Mouse (Mus musculus): Measurements from ENCODE around the gene Olfr1390. TPM values are rescaled to one million over a fixed set of nuclear protein-coding genes. Genes with fewer than 3 reads are reported as not detected.
"Not testable (repeated sequence)": the region's sequence is repeated elsewhere in the genome, so short reads cannot be mapped to it uniquely, and the experiment has no call there.

Olfr1390 gene
- not detected in 2 replicates for polyA plus RNA-seq (2012; rRNA removed)

- WGBS = 82% methylated on average over 1 of the region's 1 CpGs
These were observed at the start of gene Olfr1390 for GRCm38 (mm10) chr11:49334888-49335287. Olfr1390 (plus strand) TSS chr11:49335188.

DNA sequence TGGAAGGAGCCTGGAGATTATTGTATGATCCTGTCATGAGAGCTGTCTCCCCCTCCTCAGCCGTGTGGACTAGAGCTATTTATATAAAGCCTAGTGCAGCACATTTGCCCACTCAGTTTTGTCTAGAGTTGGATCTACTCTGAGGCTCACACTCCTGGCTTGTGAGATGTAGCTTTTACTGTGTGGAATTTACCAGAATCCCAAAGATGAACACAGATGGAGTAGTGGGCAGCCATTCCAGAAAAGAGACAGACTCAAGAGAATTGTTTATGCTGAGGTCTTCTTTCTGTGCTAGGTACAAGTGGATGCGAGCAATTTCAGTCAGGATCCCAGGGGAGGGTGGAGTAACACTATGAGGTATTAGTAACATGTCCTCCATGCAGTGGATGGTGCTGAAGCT lies 47.7 kb upstream of the Olfr1390 start:
- WGBS = 64% methylated on average over 2 of the region's 2 CpGs
- DNase-seq (ENCODE audit: low read depth, low spot score) = no peak

More at GRCm38 (mm10) chr11:49334888-49335287, at the start of gene Olfr1390:
- DNase-seq (ENCODE audit: low read depth, low spot score) = no peak

DNA sequence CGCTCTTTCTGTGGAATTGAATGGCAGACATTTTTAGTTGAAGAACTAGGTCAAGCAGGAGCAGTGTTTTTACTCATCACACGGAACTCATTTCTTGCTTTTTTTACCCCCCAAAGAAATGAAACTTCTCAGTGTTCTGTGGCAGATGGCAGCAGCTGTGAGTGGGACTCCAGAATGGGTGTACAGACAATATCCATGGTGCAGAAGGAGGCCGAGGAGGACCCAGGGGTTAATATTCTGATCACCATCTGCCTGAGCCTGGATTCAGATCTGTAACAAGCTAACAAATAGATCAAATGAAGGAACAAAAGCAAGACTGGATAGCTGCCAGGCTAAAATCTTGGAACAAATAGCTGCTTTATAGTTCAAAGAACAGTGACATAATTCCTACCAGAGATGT lies 42.2 kb upstream of the Olfr1390 start:
- 75% methylated on average over 3 of the region's 3 CpGs for WGBS

DNA sequence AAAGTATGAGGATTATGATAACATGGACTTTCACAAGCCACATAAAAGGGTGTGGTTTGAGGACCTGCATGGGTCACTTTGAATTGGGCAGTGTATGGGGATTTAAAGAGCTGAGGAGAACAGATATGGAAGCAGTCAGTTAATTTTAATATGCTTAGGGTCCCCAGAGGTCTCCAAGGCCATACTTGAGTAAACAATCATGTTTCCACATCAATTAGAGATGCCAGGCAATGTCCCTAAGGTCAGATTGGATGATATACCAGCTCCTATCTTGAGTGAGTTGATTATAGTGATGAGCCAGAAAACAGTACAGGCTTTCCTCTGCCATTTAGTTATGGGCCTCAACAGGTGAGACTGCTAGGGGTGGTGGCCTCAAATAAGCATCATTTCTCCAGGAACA lies 30.5 kb upstream of the Olfr1390 start, which contains the start of gene Olfr10:
Olfr10 (plus strand) TSS at position 301 of the 400 bp plus-strand sequence.
- no peak for DNase-seq (ENCODE audit: low read depth, low spot score)

More for the DNA sequence above, 42.2 kb upstream of the Olfr1390 start:
- DNase-seq (ENCODE audit: low read depth, low spot score) = no peak

DNA sequence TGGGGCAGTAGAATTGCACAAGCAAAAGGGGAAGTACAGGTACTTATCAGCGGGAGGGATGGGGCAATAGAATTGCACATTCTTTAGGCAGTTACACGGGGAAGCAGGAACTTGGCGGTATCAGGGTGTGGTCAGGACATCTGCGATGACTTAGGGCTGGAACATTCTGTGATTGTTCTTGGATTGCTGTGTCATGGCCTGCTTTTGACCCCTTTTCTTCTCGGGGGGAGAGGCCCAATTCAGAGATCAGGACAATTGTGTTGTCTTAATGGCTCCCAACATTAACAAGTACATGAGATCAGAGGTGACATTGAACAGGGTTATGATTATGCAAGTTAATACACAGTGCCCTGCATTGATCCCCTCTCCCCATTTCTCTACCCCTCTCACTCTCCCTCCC lies 26.4 kb upstream of the Olfr1390 start:
- not testable (repeated sequence) for DNase-seq (ENCODE audit: low read depth, low spot score)
- WGBS = 39% methylated on average over 5 of the region's 5 CpGs

GRCm38 (mm10) chr11:49322442-49322841 lies 12.5 kb upstream of the Olfr1390 start, which contains the start of gene Olfr1391:
Olfr1391 (plus strand) TSS chr11:49322742.
- no peak for DNase-seq (ENCODE audit: low read depth, low spot score)
- 69% methylated on average over 2 of the region's 2 CpGs for WGBS

- no peak for DNase-seq (ENCODE audit: low read depth, low spot score)
- 77% methylated on average over 3 of the region's 3 CpGs for WGBS
These were observed 8.3 kb upstream of the Olfr1390 start for GRCm38 (mm10) chr11:49326726-49327125.

- DNase-seq (ENCODE audit: low read depth, low spot score) = no peak
- WGBS = 66% methylated on average over 1 of the region's 1 CpGs
These were observed 5.3 kb upstream of the Olfr1390 start for GRCm38 (mm10) chr11:49329686-49330085.

GRCm38 (mm10) chr11:49337150-49337832 lies 2.3 kb downstream of the Olfr1390 start:
- no peak for DNase-seq (ENCODE audit: low read depth, low spot score)
- 54% methylated on average over 4 of the region's 4 CpGs for WGBS

- no peak for DNase-seq (ENCODE audit: low read depth, low spot score)
These were observed 48.1 kb downstream of the Olfr1390 start for GRCm38 (mm10) chr11:49383133-49383532.

DNA sequence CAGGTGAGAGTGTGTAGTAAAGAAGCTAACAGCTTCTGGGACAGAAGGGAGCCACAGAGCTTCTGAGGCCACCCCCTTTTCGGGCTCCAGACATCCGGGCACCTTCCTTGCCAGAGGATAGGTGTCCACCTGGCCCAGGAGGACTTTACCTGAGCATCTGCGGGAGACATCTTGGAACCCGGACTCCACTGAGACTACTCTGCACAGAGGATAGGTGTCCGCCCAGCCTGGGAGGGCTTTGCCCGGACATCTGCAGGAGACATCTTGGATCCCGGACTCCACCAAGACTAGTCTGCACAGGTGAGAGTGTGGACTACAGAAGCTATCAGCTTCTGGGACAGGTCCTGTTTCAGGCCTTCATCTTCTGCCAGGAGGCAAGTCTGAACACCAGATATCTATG lies 51.1 kb downstream of the Olfr1390 start:
- DNase-seq (ENCODE audit: low read depth, low spot score) = not testable (repeated sequence)
- 92% methylated on average over 7 of the region's 7 CpGs for WGBS

Other genes starting within 250 kb of the Olfr1390 start
- gene Olfr1396, start 220.3 kb upstream of the Olfr1390 start, polyA plus RNA-seq (2012; rRNA removed) = not detected in 2 replicates
- gene Olfr1395, start 192.9 kb upstream of the Olfr1390 start, polyA plus RNA-seq (2012; rRNA removed) = not detected in 2 replicates
- not detected in 2 replicates for gene Olfr1394, start 180.8 kb upstream of the Olfr1390 start, polyA plus RNA-seq (2012; rRNA removed)
- 0.10 and 0.30 TPM in 2 replicates for gene Btnl9, start 148.0 kb upstream of the Olfr1390 start, polyA plus RNA-seq (2012; rRNA removed)
- 1.1 and 1.8 TPM in 2 replicates for gene Zfp62, start 131.9 kb upstream of the Olfr1390 start, polyA plus RNA-seq (2012; rRNA removed)
- 120 and 150 TPM in 2 replicates for gene Mgat1, start 91.0 kb upstream of the Olfr1390 start, polyA plus RNA-seq (2012; rRNA removed)
- 0.19 and 0.32 TPM in 2 replicates for gene Olfr1393, start 56.9 kb upstream of the Olfr1390 start, polyA plus RNA-seq (2012; rRNA removed)
- gene Olfr1392, start 49.9 kb upstream of the Olfr1390 start, polyA plus RNA-seq (2012; rRNA removed) = 0.18 and 0.29 TPM in 2 replicates
- gene Olfr10, start 30.4 kb upstream of the Olfr1390 start, polyA plus RNA-seq (2012; rRNA removed) = not detected in 2 replicates
- gene Olfr1391, start 12.4 kb upstream of the Olfr1390 start, polyA plus RNA-seq (2012; rRNA removed) = not detected in 2 replicates
- gene Olfr1389, start 87.9 kb downstream of the Olfr1390 start, polyA plus RNA-seq (2012; rRNA removed) = not detected in 2 replicates
- 0.31 and 1.8 TPM in 2 replicates for gene Olfr1388, start 101.4 kb downstream of the Olfr1390 start, polyA plus RNA-seq (2012; rRNA removed)
- not detected in 2 replicates for gene Olfr1387, start 120.2 kb downstream of the Olfr1390 start, polyA plus RNA-seq (2012; rRNA removed)
- not detected in 2 replicates for gene Olfr1386, start 129.9 kb downstream of the Olfr1390 start, polyA plus RNA-seq (2012; rRNA removed)
- gene Olfr1385, start 153.9 kb downstream of the Olfr1390 start, polyA plus RNA-seq (2012; rRNA removed) = not detected in 2 replicates
- not detected in 2 replicates for gene Olfr1384, start 171.5 kb downstream of the Olfr1390 start, polyA plus RNA-seq (2012; rRNA removed)
- not detected in 2 replicates for gene Olfr1383, start 184.5 kb downstream of the Olfr1390 start, polyA plus RNA-seq (2012; rRNA removed)
- not detected in 2 replicates for gene Olfr1382, start 193.1 kb downstream of the Olfr1390 start, polyA plus RNA-seq (2012; rRNA removed)
- not detected in 2 replicates for gene Olfr1381, start 208.3 kb downstream of the Olfr1390 start, polyA plus RNA-seq (2012; rRNA removed)
- not detected in 2 replicates for gene Olfr1380, start 221.7 kb downstream of the Olfr1390 start, polyA plus RNA-seq (2012; rRNA removed)